Mouse (Mus musculus) mesoderm, embryonic 11.5 days (tissue): ENCODE data around the gene Fam71f2.

Source experiments
- DNase-seq: peaks from one replicate; pipeline ENCODE4 v3.0.0-alpha.2; 2012; ENCODE audit warnings: low read depth, low spot score

The Fam71f2 gene

GRCm38 (mm10) chr6:29279293-29279692 lies at the start of gene Fam71f2:
TSS of gene Fam71f2 (plus strand) at chr6:29279593.
- DNase-seq, result no peak

- DNase-seq, result no peak
Measured at GRCm38 (mm10) chr6:29230386-29230785, 49.0 kb upstream of the Fam71f2 start.

- DNase-seq, result no peak
Measured at GRCm38 (mm10) chr6:29231799-29232198, 47.6 kb upstream of the Fam71f2 start.

- DNase-seq, result no peak
Measured at GRCm38 (mm10) chr6:29232321-29232720, 47.1 kb upstream of the Fam71f2 start.

- DNase-seq, result no peak
Measured at GRCm38 (mm10) chr6:29233710-29234109, 45.7 kb upstream of the Fam71f2 start.

GRCm38 (mm10) chr6:29234272-29234671 lies 45.1 kb upstream of the Fam71f2 start:
- no peak for DNase-seq

GRCm38 (mm10) chr6:29240806-29241205 lies 38.6 kb upstream of the Fam71f2 start:
- peak; percentile 74 for DNase-seq

GRCm38 (mm10) chr6:29241697-29242096 lies 37.7 kb upstream of the Fam71f2 start:
- no peak for DNase-seq

- no peak for DNase-seq
Measured at GRCm38 (mm10) chr6:29242265-29242664, 37.1 kb upstream of the Fam71f2 start.

- DNase-seq, result no peak
Measured at GRCm38 (mm10) chr6:29245272-29246120, 33.9 kb upstream of the Fam71f2 start.

- DNase-seq, result no peak
Measured at GRCm38 (mm10) chr6:29246183-29246582, 33.2 kb upstream of the Fam71f2 start.

- no peak for DNase-seq
Measured at GRCm38 (mm10) chr6:29246585-29246984, 32.8 kb upstream of the Fam71f2 start.

- DNase-seq, result no peak
Measured at GRCm38 (mm10) chr6:29247072-29247471, 32.3 kb upstream of the Fam71f2 start.

- no peak for DNase-seq
Measured at GRCm38 (mm10) chr6:29259418-29259817, 20.0 kb upstream of the Fam71f2 start.

GRCm38 (mm10) chr6:29261831-29262230 lies 17.6 kb upstream of the Fam71f2 start:
- DNase-seq, result no peak

GRCm38 (mm10) chr6:29263650-29264455 lies 15.5 kb upstream of the Fam71f2 start:
- no peak for DNase-seq

- DNase-seq, result no peak
Measured at GRCm38 (mm10) chr6:29264456-29264781, 15.0 kb upstream of the Fam71f2 start.

GRCm38 (mm10) chr6:29266936-29267335 lies 12.5 kb upstream of the Fam71f2 start:
- no peak for DNase-seq

GRCm38 (mm10) chr6:29269006-29269668 lies 10.3 kb upstream of the Fam71f2 start:
- no peak for DNase-seq

- no peak for DNase-seq
Measured at GRCm38 (mm10) chr6:29270961-29271360, 8.4 kb upstream of the Fam71f2 start.

GRCm38 (mm10) chr6:29272312-29273072 lies 6.9 kb upstream of the Fam71f2 start, which contains the start of gene Hilpda:
TSS of gene Hilpda (plus strand) at chr6:29272488.
- DNase-seq, result peak; percentile 97
